Mouse (Mus musculus) midbrain, embryonic 15.5 days (tissue): ENCODE measurements around the gene Prrxl1. TPM values are rescaled to one million over a fixed set of nuclear protein-coding genes. Genes with fewer than 3 reads are reported as not detected.

Source experiments
- ATAC-seq: fragments of 200-750 bp; cut with Nextera tagmentation; replicated peaks from 2 replicates; pipeline ENCODE4 v1.8.0; 2017; ENCODE audit warnings: moderate TSS enrichment
- H3K27ac ChIP-seq: fragments of 300-500 bp; sonication (generic); 2 replicates; pipeline ENCODE4 v1.5.1; 2015; ENCODE audit warnings: mild to moderate bottlenecking, inconsistent platforms
- H3K27me3 ChIP-seq: fragments of 300-500 bp; sonication (generic); replicated peaks from 2 replicates; pipeline ENCODE4 v1.6.1; 2015; ENCODE audit warnings: inconsistent platforms
- H3K36me3 ChIP-seq: fragments of 300-500 bp; sonication (generic); replicated peaks from 2 replicates; pipeline ENCODE4 v1.6.1; 2015; ENCODE audit warnings: inconsistent platforms
- H3K4me1 ChIP-seq: fragments of 300-500 bp; sonication (generic); 2 replicates; pipeline ENCODE4 v1.6.1; 2015; ENCODE audit warnings: inconsistent platforms
- H3K4me2 ChIP-seq: fragments of 300-500 bp; sonication (generic); 2 replicates; pipeline ENCODE4 v1.6.1; 2015; ENCODE audit warnings: inconsistent platforms, mild to moderate bottlenecking, moderate library complexity
- H3K4me3 ChIP-seq: fragments of 300-500 bp; sonication (generic); 2 replicates; pipeline ENCODE4 v1.5.1; 2015; ENCODE audit warnings: mild to moderate bottlenecking, inconsistent platforms
- H3K9ac ChIP-seq: fragments of 300-500 bp; sonication (generic); 2 replicates; pipeline ENCODE4 v1.6.1; 2015; ENCODE audit warnings: mild to moderate bottlenecking, inconsistent platforms
- H3K9me3 ChIP-seq: fragments of 300-500 bp; sonication (generic); 2 replicates; pipeline ENCODE4 v1.6.1; 2016; ENCODE audit warnings: inconsistent platforms
- WGBS: fragments of 180-500 bp; shearing (Covaris S2); methylation state at CpG from one replicate; pipeline ENCODE4 v1.1.7; 2015; ENCODE audit warnings: mixed read lengths; 5-methylcytosine and 5-hydroxymethylcytosine counted together
- polyA plus RNA-seq: library from polyadenylated mRNA; unstranded; fragments of >200 nt; fragmentation: Nextera tagmentation; extraction: Ambion mirVana; gene quantifications from 2 replicates; pipeline ENCODE4 v1.2.1, GENCODE M21; 2015

The Prrxl1 gene
- polyA plus RNA-seq, 1 experiment from 2014 or later = 2.0 TPM

GRCm38 (mm10) chr14:32634015-32634682, 34.9 kb downstream of the Prrxl1 start:
- no peak overlapping the region for H3K9ac ChIP-seq
- no peaks in the 10 kb centered on the region for H3K27me3 ChIP-seq
- 35% methylated on average over 11 of the region's 11 CpGs for WGBS
- no peaks in the 10 kb centered on the region for H3K9me3 ChIP-seq
- no peak overlapping the region for H3K4me2 ChIP-seq
- no peak overlapping the region for H3K27ac ChIP-seq
- ATAC-seq = no peak
- H3K4me3 ChIP-seq = no peak overlapping the region
- H3K4me1 ChIP-seq = no peaks in the 10 kb centered on the region
- H3K36me3 ChIP-seq = no peaks in the 10 kb centered on the region

DNA sequence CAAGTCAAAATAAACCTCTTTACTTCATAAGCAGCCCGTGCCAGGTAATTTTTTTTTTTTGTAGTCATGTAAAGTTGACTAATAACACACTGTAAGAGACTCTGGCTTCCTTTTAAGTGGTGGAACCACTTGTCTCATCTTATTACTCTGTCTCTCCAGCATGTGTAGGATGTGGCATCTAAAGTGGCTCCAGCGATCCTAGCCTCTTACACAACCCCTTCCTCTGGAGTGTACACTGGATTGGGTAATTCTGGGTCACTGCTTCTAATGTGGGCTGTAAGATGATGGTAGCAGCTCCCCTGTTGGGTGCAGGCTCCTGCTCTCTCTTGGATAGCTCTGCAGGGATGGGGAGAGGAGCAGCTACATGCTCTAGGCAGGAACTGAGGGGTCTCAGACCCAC, 39.3 kb downstream of the Prrxl1 start:
- ATAC-seq = no peak
- Histone ChIP-seq H3K36me3 (no peaks in the 10 kb centered on the region), H3K27me3 (no peaks in the 10 kb centered on the region), H3K4me3 (no peak overlapping the region), H3K4me1 (no peaks in the 10 kb centered on the region), H3K4me2 (no peak overlapping the region), H3K27ac (no peak overlapping the region), H3K9ac (no peak overlapping the region), H3K9me3 (no peaks in the 10 kb centered on the region)
- 86% methylated on average over 2 of the region's 2 CpGs for WGBS

DNA sequence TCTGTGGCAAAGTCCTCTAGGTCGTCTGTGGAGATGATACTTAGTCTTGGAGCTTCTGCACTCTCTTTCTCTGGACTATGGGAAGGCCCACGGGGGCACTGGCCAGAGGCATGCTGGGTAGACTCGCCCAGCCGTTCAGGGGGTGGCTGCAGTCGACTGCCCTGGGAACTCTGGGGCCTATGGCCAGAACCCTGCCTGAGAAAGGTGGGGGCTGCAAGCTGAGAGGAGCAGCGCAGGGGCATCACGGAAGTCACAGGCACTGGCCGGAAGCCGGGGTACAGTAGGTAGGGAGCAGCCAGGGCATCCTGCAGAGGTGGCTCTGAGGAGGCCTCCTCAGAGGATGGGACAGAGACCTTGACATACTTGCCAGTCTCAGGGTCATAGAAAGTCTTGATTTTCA, 60.6 kb downstream of the Prrxl1 start:
- no peak overlapping the region for H3K9ac ChIP-seq
- no peaks in the 10 kb centered on the region for H3K36me3 ChIP-seq
- H3K4me2 ChIP-seq = no peak overlapping the region
- H3K4me1 ChIP-seq = no peaks in the 10 kb centered on the region
- H3K9me3 ChIP-seq = no peaks in the 10 kb centered on the region
- no peak for ATAC-seq
- H3K27me3 ChIP-seq = no peaks in the 10 kb centered on the region
- 76% methylated on average over 9 of the region's 9 CpGs for WGBS
- H3K27ac ChIP-seq = no peak overlapping the region
- H3K4me3 ChIP-seq = no peak overlapping the region

- Histone ChIP-seq H3K4me3 (no peak overlapping the region), H3K36me3 (no peaks in the 10 kb centered on the region), H3K27ac (no peak overlapping the region), H3K9ac (no peak overlapping the region), H3K4me2 (no peak overlapping the region), H3K4me1 (no peaks in the 10 kb centered on the region), H3K27me3 (no peaks in the 10 kb centered on the region), H3K9me3 (no peaks in the 10 kb centered on the region)
- WGBS = 90% methylated on average over 6 of the region's 6 CpGs
- ATAC-seq = no peak
These were observed 63.9 kb downstream of the Prrxl1 start for GRCm38 (mm10) chr14:32663099-32663498.

DNA sequence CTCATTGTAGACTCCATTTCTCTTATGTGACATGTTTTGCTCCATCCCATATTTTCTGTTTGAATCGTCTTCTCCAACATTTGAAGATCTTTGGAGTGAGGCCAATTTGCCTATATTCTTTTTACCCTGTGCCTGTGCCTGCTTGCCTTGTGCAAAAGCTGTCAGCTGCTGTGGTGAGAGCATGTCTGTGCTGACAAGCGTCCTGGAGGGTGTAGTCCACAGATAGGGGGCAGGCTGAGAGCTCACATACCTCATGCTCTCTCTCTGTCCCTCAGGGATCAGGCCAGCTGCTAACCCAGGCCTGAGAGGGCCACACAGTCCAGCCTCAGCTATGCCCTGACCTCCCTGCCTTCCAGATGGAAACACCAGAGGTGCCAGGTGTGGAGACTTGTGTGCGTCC, 74.0 kb downstream of the Prrxl1 start:
- Histone ChIP-seq H3K4me1 (no peaks in the 10 kb centered on the region), H3K27me3 (no peaks in the 10 kb centered on the region), H3K4me2 (no peak overlapping the region), H3K9me3 (no peaks in the 10 kb centered on the region), H3K36me3 (no peaks in the 10 kb centered on the region), H3K27ac (no peak overlapping the region), H3K4me3 (no peak overlapping the region), H3K9ac (no peak overlapping the region)
- no peak for ATAC-seq
- WGBS = 60% methylated on average over 3 of the region's 3 CpGs

DNA sequence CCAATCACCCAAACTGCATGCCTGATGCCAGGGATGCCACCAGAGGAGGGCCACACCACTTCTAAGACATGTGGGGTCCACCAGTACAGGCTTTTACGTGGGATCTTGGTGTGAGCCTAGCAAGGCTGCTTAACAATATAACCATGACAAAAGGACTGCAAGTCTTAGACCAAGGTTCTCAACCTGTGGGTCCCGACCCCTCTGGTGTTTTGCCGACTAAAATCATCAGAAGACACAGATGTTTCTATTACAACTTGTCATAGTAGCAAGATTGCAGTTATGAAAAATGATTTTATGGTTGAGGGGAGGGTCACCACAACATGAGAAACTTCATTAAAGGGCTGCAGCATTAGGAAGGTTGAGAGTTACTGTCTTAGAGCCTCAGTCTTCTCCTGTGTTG, 79.4 kb downstream of the Prrxl1 start:
- Histone ChIP-seq H3K27ac (no peak overlapping the region), H3K9ac (no peak overlapping the region), H3K36me3 (no peaks in the 10 kb centered on the region), H3K27me3 (no peaks in the 10 kb centered on the region), H3K9me3 (no peaks in the 10 kb centered on the region), H3K4me2 (no peak overlapping the region), H3K4me3 (no peak overlapping the region), H3K4me1 (peaks cover 5% of the 10 kb centered on the region)
- no peak for ATAC-seq
- WGBS = 74% methylated on average over 3 of the region's 3 CpGs

DNA sequence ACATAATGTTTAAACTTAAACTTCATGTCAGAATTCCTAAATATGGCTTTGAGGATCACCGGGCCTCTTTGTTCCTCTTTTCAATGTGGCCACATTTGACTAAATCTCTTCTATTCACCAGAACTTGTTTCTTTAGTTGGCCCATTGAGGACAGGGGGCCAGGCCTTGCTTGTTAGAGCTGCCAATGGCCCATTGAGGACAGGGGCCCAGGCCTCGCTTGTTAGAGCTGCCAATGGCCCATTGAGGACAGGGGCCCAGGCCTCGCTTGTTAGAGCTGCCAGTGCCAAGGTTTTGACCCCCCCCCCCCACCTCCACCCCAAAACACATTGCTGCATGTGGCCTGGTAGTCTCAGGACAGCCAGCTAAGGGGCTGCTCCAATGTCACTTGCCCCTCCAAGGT, 82.4 kb downstream of the Prrxl1 start:
- no peak for ATAC-seq
- no peaks in the 10 kb centered on the region for H3K36me3 ChIP-seq
- 48% methylated on average over 3 of the region's 3 CpGs for WGBS
- H3K9ac ChIP-seq = no peak overlapping the region
- H3K4me2 ChIP-seq = no peak overlapping the region
- no peak overlapping the region for H3K27ac ChIP-seq
- peaks cover 14% of the 10 kb centered on the region for H3K4me1 ChIP-seq
- H3K4me3 ChIP-seq = no peak overlapping the region
- no peaks in the 10 kb centered on the region for H3K27me3 ChIP-seq
- no peaks in the 10 kb centered on the region for H3K9me3 ChIP-seq

DNA sequence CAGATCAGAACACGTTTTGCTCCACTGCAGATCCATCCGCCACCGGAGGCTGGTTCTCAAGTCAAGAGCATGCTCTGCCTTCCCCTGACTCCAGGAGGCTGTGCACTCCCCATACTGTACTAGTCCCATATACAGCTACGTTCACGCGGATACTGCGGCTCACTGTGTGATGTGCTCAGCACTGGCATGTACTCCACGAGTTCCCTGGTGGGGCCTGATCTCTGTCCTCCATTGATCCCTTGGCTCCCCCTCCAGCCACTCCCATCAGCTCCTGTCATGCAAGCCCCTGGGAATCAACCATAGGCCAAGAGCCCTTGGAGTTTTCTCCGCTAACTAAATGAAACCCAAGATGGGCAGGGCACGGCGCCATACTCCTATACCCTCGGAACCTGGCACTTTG, 83.3 kb downstream of the Prrxl1 start:
- no peaks in the 10 kb centered on the region for H3K9me3 ChIP-seq
- no peak overlapping the region for H3K27ac ChIP-seq
- no peaks in the 10 kb centered on the region for H3K36me3 ChIP-seq
- no peak overlapping the region for H3K4me2 ChIP-seq
- H3K4me3 ChIP-seq = no peak overlapping the region
- 93% methylated on average over 12 of the region's 12 CpGs for WGBS
- H3K4me1 ChIP-seq = peaks cover 14% of the 10 kb centered on the region
- no peak for ATAC-seq
- H3K9ac ChIP-seq = no peak overlapping the region
- H3K27me3 ChIP-seq = no peaks in the 10 kb centered on the region

GRCm38 (mm10) chr14:32683251-32683838, 84.1 kb downstream of the Prrxl1 start:
- no peaks in the 10 kb centered on the region for H3K27me3 ChIP-seq
- peaks cover 14% of the 10 kb centered on the region for H3K4me1 ChIP-seq
- no peak overlapping the region for H3K9ac ChIP-seq
- no peaks in the 10 kb centered on the region for H3K36me3 ChIP-seq
- ATAC-seq = 0 out of 2 replicates have a peak, but pooled peaks have one; percentile 58
- 0 out of 2 replicates have a peak overlapping the region, but pooled peaks have one; percentile 18 for H3K27ac ChIP-seq
- H3K4me2 ChIP-seq = peak overlapping the region; percentile 37; the same call in 1 of the 2 replicates
- WGBS = 62% methylated on average over 19 of the region's 19 CpGs
- no peaks in the 10 kb centered on the region for H3K9me3 ChIP-seq
- no peak overlapping the region for H3K4me3 ChIP-seq

DNA sequence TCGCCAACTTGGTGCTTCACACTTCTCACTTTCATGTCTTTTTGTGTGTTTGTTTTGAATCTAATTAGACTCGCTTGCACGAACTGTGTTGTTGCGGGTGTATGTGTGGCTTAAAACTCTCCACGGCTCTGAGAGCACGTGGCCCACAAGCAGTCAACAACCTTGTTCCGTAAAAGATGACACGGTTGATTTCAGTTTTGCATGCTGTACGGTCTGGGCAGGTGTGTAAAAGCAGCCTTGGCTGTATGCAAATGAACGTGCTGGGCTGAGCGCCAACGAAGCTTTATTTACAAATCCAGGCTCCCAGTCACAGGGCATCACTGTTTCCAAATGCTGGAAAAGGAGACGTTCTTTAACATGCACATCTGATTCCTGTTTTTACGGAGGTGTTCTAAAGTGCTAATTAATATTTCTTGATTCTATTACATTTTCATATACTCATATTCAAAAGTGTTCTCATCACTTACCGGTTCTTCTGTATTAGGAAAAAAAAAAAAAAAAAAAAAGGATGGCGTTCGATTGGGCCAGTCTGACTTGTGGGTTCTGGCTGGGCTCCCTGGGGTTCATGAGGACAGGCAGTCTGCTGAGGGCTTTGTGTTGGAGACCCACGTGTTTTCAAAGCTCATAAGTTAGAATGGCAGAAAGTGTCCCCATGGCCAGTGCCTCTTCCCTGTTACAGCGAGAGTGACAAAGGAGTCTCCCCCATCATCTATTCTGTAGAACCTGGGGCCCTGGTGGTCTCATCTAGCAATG, 85.0 kb downstream of the Prrxl1 start:
- H3K27ac ChIP-seq = 0 out of 2 replicates have a peak overlapping the region, but pooled peaks have one; percentile 18
- peaks cover 14% of the 10 kb centered on the region for H3K4me1 ChIP-seq
- peak overlapping the region; percentile 37 for H3K4me2 ChIP-seq
- H3K9ac ChIP-seq = no peak overlapping the region
- ATAC-seq = peak; percentile 82
- no peaks in the 10 kb centered on the region for H3K27me3 ChIP-seq
- H3K36me3 ChIP-seq = no peaks in the 10 kb centered on the region
- no peaks in the 10 kb centered on the region for H3K9me3 ChIP-seq
- 33% methylated on average over 19 of the region's 19 CpGs for WGBS
- no peak overlapping the region for H3K4me3 ChIP-seq

- 0 out of 2 replicates have a peak, but pooled peaks have one; percentile 14 for ATAC-seq
- peaks cover 14% of the 10 kb centered on the region for H3K4me1 ChIP-seq
- H3K9ac ChIP-seq = no peak overlapping the region
- H3K36me3 ChIP-seq = no peaks in the 10 kb centered on the region
- H3K4me3 ChIP-seq = no peak overlapping the region
- WGBS = 89% methylated on average over 19 of the region's 19 CpGs
- no peaks in the 10 kb centered on the region for H3K9me3 ChIP-seq
- H3K27me3 ChIP-seq = no peaks in the 10 kb centered on the region
- H3K27ac ChIP-seq = no peak overlapping the region
- no peak overlapping the region for H3K4me2 ChIP-seq
These were observed 85.5 kb downstream of the Prrxl1 start for GRCm38 (mm10) chr14:32684735-32685105.

GRCm38 (mm10) chr14:32685124-32685826, 86.1 kb downstream of the Prrxl1 start, which contains the start of gene 3425401B19Rik:
Gene 3425401B19Rik (minus strand): TSS chr14:32685293.
- Histone ChIP-seq H3K4me3 (no peak within 1 kb of the TSS), H3K9ac (no peak within 1 kb of the TSS), H3K9me3 (no peaks in the 10 kb centered on the region), H3K27me3 (no peaks in the 10 kb centered on the region), H3K4me1 (peaks cover 14% of the 10 kb centered on the region), H3K27ac (no peak within 1 kb of the TSS), H3K4me2 (peak within 1 kb of the TSS; percentile 37), H3K36me3 (no peaks in the 10 kb centered on the region)
- ATAC-seq = no peak
- 69% methylated on average over 16 of the region's 16 CpGs for WGBS
